Mouse (Mus musculus) forelimb bud, embryonic 11.5 days (tissue): Measurements from ENCODE around the gene Ttc25.
A peak's percentile ranks its signal among the peaks of the same experiment; 100 is the strongest.

Experiments used
- DNase-seq: peaks from one replicate; pipeline ENCODE4 v3.0.0-alpha.2; 2012; ENCODE audit warnings: low read depth, low spot score

Gene Ttc25

DNA sequence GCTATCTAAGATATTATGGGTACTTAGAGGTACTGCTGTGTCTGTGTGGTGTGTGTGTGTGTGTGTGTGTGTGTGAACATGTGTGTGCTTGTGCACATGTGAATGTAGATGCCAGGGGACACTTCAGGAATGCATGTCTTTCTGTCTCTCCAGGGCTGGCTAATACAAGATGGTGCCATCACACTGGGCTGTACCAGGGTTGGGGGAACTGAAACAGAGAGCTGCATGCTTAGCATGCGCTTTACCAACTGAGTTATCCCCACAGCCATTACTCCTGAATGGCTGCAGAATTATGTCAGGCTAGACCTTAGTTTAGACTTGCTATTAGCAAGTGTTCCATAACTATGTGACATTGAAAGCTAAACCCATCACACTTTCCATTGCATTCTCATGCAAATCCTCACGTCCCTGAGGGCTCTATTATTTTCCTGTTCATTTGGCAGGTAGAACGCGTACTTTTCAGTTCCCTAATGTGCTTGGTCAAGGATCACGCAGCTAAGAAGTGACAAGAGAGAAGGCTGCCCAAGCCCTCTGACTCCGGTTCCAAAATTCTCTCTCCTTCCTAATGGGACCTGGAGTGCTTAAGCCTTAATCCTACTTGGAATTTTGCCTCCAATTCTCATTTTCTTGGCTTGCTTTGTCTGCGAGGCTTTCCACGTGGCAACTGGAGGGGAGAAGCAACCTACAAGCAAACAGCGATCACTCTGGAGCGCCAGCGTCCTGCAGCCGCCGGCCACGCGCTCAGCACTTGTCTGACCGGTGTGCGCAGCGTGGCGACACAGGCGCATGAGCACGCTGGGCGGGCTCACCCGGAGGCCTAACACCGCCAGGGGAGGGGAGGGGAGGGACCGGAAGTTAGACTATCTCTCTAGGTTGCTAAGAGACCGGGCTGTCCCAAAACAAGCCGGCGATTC lies at the start of gene Ttc25:
Ttc25 (plus strand) TSS at position 776 of the 914 bp plus-strand sequence.
- peak; percentile 91 for DNase-seq

- DNase-seq: no peak
These were observed 45.2 kb upstream of the Ttc25 start for GRCm38 (mm10) chr11:100500241-100500640.

GRCm38 (mm10) chr11:100500651-100501050 lies 44.8 kb upstream of the Ttc25 start:
- no peak for DNase-seq

DNA sequence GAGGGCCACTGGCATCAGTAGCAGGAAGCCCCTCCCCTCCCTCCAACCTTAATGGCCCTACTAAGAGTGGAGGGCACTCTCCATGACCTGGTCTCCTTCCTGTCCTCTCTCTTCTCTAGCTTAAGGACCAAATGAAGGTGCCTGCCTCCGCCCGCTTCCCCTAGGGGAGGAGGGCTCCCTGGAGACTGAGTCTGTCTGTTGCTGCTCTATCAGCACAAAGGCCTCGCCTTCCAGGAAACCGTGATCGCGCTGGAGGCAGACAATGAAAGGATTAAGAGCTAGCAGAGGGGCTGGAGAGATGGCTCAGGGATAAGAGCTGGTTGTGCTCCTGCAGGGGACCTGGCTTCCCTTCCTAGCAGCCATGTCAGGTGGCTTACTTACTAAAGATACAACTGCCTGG lies 44.1 kb upstream of the Ttc25 start:
- no peak for DNase-seq

DNA sequence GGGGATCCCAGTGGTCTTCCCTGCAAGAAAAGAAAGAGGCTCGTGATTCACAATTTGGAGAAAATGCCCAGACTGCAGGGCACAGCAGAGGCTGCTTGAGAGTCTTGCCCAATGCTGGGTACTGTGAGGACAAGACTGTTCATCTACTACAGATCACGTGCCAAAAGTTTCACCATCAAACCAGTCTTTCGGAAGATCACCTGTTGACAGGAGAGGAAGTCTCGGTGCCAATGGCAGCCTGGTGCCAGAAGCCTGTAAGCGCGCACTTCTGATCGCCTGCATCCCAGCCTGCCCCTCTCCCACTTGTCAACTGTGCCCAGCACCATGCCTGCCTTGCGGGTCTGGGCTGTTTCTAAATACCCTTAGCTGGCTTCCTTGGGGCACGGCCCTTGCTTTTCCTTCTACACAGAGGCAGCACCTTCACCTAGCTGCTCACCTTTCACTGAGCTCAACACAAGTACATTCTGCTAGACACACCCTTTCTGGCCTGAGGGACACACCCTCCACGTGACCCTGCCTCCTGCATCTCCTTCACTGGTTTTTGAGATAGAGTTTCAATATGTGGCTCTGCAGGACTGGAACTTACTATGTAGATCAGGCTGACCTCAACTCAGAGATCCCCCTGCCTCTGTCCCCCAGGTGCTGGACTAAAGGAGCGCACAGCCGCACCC lies 40.3 kb upstream of the Ttc25 start:
- no peak for DNase-seq

DNA sequence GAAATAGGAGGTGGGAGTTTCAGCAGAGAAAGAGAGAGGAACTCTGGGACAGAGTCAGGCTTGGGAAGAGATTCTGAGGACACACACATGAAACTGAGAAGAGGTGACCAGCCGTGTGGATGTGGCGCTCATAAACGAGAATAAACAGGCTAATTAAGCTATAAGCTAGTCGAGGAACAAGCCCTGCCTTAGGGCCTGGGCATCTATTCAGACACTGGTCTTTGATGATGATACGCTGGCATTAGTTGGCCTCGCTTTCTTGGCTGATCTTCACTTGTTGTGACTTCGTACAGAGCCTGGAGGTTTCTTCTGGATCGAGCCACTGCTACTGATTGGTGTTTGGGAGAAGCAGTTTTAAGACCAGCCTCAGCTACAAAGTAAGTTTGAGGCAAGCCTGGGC lies 39.4 kb upstream of the Ttc25 start:
- DNase-seq: no peak

- no peak for DNase-seq
These were observed 34.9 kb upstream of the Ttc25 start for GRCm38 (mm10) chr11:100510556-100510955.

DNA sequence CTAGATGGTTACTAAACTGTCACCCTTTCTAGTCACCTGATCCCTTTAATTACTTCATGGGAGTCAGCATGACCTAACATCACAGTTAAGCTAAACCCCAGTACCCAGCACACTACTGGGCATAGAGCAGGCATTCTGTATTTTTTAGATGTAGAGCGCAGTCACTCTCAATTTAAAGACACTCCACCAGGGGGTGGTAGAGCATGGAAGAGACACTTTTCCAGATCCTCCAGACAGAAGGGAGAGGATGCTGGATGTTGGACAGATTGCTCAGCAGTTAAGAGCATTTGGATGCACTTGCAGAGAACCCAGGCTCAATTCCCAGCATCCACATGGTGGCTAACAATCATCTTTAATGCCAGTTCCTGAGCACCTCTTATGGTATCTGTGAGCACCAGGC lies 33.0 kb upstream of the Ttc25 start:
- DNase-seq: no peak

GRCm38 (mm10) chr11:100513716-100514115 lies 31.7 kb upstream of the Ttc25 start:
- no peak for DNase-seq

DNA sequence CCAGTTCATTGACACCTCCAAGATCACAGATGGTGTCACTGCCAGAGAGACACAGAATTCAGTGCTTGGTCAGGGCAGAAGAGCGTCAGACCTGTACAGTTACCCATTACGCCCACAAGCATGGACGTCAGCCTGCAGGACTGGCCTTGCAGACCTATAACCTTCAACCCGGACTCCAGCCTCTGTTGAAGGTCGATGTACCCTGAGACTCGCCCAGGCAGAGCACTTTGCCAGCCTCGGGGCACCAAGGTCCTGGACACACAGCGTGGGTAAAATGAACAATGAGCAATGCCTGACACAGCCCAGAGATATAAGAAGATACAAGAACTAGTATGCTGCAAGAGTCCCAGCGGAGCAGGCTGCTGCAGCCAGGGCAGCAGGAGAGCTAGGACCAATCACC lies 30.3 kb upstream of the Ttc25 start:
- DNase-seq: no peak

DNA sequence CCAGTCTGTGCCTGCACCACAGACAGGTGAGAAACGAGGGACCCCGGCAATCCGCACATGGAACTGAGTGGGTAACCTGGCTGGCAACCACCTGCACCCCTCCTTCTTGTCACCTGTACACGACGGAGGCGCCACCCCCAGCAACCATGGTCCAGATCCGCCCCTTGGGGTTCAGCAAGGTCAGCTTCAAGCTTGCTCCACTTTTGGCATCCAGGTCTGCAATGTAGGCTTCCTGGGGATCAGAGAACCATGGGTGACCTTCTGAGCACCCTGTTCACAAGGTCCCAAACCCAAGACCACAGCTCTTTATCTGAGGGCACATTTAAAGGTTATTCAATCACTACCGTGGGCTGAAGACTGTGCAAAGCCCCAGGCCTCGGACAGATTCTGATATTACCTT lies 29.6 kb upstream of the Ttc25 start:
- no peak for DNase-seq

- no peak for DNase-seq
These were observed 29.1 kb upstream of the Ttc25 start for GRCm38 (mm10) chr11:100516291-100516690.

- no peak for DNase-seq
These were observed 27.2 kb upstream of the Ttc25 start for GRCm38 (mm10) chr11:100518188-100518591.

DNA sequence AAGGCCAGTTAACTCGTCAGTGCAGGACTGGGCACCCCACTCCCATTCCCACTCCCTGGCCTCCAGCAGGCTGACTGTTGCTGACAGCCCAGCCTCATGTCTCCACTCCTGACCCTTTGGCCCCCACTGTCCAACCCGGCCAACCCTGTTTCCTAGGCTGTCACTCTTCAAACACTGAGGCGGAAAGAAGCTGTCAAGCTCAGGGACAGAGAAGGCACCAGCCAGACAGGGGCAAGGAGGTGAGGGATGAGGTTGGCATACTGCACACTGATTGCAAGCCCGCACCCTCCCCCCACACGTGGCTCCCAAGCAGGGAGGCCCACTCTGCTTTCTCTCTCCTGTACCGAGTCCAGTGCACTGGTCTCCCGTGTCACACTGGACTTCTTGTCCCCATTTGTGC lies 26.2 kb upstream of the Ttc25 start:
- DNase-seq: no peak

DNA sequence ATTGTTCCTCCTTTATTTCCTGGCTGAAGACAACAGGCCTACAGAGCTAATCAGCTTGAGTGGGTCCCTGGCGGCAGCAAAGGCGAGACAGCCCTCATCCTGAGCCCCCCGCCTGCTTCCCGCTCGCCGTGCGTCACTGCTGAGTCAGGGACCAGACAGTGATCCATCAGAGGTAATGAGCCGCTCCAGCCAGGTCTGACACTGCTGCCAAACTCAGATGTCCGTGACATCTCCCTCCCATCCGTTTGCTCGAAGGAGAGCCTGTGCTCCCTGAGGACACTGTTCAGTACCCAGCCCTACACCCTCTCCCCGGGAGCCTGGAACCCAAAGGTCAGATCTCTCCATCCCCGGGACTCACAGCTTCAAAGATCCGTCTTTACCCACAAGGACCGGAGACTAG lies 24.6 kb upstream of the Ttc25 start:
- no peak for DNase-seq

GRCm38 (mm10) chr11:100524358-100524757 lies 21.0 kb upstream of the Ttc25 start:
- no peak for DNase-seq

GRCm38 (mm10) chr11:100524987-100525630 lies 20.3 kb upstream of the Ttc25 start:
- DNase-seq: no peak

- DNase-seq: no peak
These were observed 19.2 kb upstream of the Ttc25 start for GRCm38 (mm10) chr11:100526052-100526816.

DNA sequence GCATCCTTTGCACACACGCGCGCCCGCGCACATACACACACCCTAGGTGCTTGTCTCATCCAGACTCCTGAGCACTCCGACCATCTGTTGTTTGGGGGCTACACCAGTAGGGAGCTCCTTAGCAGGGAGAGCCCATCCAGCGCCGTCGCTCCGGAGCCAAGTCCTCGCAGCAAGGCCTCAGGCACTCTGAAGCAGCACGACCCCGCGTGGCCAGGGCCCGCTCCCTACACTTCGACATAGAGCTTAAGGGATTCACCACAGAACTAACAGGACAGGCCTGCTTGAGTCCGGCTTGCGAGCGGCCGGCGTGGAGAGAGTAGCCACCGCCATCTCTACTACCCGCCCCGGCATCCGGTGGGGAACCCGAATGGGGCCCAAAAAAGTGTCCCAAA lies 18.3 kb upstream of the Ttc25 start:
- peak; percentile 57 for DNase-seq

DNA sequence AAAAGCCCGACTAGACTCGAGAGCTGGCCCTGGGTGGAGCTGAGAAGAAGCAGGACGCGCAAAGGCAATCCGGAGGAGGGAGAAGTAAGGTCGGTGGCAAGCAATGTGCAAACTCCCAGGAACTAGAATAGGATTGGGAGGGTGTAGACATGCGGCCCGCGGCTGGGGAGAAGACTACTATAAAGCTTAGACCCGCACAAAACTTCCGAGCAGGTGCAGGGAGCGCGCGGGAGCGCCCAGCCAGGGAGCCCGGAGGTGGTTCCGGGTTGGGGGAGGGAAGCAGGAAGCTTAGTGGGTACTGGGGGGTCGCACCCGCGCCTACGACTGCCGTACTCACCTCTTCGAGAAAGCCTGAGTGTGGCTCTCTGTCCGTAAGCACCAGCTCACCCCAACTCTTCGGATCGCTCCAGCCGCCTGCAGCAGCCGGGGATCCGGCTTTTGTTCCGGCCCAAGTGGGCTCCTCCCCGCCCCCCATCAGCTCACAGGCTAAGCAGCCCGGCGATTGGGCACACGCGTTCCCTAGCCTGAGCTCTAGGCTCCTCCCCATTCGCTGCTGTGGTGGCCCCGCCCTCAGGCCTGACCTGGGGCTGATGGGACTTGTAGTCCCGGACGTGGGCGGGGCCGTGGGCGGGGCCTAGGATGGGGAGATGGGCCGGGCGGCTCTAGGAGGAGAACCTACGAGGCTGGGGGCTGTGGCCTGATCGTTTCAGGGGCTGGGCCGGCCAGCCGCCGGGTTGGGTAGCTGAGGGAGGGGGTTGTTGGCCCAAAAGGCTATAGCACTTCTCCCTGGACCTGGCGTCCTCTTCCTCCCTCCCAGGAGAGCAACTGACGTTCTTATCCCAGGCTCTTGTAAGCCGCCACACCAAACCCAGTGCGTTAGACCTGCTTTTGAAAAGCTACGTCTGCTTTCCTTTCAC lies 17.7 kb upstream of the Ttc25 start, which contains the start of gene Acly:
Acly (minus strand) TSS at position 543 of the 917 bp plus-strand sequence.
- DNase-seq: peak; percentile 99
